Mouse (Mus musculus) lung, adult 2 months (tissue): ENCODE results near the gene Ptprr.

Source experiments
- CTCF ChIP-seq: fragments of 200-500 bp; IDR thresholded peaks from 2 replicates; pipeline ENCODE4 v1.5.1; 2011; ENCODE audit warnings: mild to moderate bottlenecking, low read length, control low read depth; ENCODE audit not compliant: insufficient read depth
- POLR2A ChIP-seq: fragments of 200-500 bp; IDR thresholded peaks from 2 replicates; pipeline ENCODE4 v1.6.1; 2011; ENCODE audit warnings: low read depth, mild to moderate bottlenecking, control low read depth, low read length, borderline replicate concordance; ENCODE audit errors: extremely low read depth

DNA sequence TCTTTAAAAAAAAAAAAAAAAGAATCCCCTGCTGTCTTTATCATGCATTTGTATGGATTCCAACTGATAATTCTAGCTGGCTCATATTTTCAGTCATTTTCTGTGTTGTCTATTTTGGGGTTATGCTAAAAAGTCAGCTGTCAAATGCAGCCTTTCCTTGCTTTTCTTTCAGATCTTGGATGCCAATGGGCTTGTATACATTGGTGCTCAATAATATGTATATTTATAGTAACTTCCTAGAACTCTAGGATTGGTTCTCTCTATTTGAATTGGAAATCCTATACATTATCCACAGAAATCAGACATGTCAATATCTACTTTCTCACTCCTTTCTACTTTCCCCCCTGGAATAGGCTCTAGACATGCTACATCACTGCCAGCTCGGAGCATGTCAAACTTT, 90.7 kb downstream of the Ptprr start:
- no peak for TF ChIP-seq POLR2A
- TF ChIP-seq CTCF, result no peak
